Mouse (Mus musculus) retina, postnatal 7 days (tissue): ENCODE results near the gene Olfr11.

Source experiments
- DNase-seq: peaks from one replicate; pipeline ENCODE4 v3.0.0-alpha.2; 2012; ENCODE audit warnings: low read depth, low spot score

Olfr11 gene

GRCm38 (mm10) chr13:21642418-21642817, at the start of gene Olfr11:
Gene Olfr11, minus strand, starts transcription at chr13:21642518.
- no peak for DNase-seq

GRCm38 (mm10) chr13:21677305-21677704, 35.0 kb upstream of the Olfr11 start, which contains the start of gene Olfr1360:
Gene Olfr1360, minus strand, starts transcription at chr13:21677405.
- no peak for DNase-seq

- DNase-seq = no peak
Observed at GRCm38 (mm10) chr13:21663286-21663685, 21.0 kb upstream of the Olfr11 start, which contains the start of gene Olfr1361. Gene Olfr1361, minus strand, starts transcription at chr13:21663386.

- no peak for DNase-seq
Observed at GRCm38 (mm10) chr13:21613922-21614321, 28.4 kb downstream of the Olfr11 start, which contains the start of gene Olfr1362. Gene Olfr1362, minus strand, starts transcription at chr13:21614022.

GRCm38 (mm10) chr13:21591618-21592017, 50.7 kb downstream of the Olfr11 start:
- no peak for DNase-seq
